Mouse (Mus musculus) megakaryocyte-erythroid progenitor cell, adult 5-6 weeks (primary cell): ENCODE measurements around the gene Cdc45. TPM values are rescaled to one million over a fixed set of nuclear protein-coding genes. Genes with fewer than 3 reads are reported as not detected.
"Not testable (repeated sequence)": the region's sequence is repeated elsewhere in the genome, so short reads cannot be mapped to it uniquely, and the experiment has no call there.

Source experiments
- ATAC-seq: replicated peaks from 2 replicates; pipeline ENCODE4 v1.8.0; 2016; ENCODE audit warnings: mild to moderate bottlenecking, inconsistent platforms; ENCODE audit not compliant: severe bottlenecking, poor library complexity, low FRiP score, low TSS enrichment
- total RNA-seq, 2 experiments: library from RNA; stranded (forward) in 1 of 2; stranded (reverse) in 1 of 2; fragments of 200-1000, 215-1000 nt in 1 of 2; fragments of >200 nt in 1 of 2; fragmentation: Nextera tagmentation in 1 of 2; gene quantifications; 2 replicates each; pipeline ENCODE4 v1.2.3; 2014 to 2017

Gene Cdc45
- total RNA-seq (2014; fragmentation: Nextera tagmentation) (63.3 and 67.3 TPM in 2 replicates), total RNA-seq (2017) (58.1 and 69.0 TPM in 2 replicates)

DNA sequence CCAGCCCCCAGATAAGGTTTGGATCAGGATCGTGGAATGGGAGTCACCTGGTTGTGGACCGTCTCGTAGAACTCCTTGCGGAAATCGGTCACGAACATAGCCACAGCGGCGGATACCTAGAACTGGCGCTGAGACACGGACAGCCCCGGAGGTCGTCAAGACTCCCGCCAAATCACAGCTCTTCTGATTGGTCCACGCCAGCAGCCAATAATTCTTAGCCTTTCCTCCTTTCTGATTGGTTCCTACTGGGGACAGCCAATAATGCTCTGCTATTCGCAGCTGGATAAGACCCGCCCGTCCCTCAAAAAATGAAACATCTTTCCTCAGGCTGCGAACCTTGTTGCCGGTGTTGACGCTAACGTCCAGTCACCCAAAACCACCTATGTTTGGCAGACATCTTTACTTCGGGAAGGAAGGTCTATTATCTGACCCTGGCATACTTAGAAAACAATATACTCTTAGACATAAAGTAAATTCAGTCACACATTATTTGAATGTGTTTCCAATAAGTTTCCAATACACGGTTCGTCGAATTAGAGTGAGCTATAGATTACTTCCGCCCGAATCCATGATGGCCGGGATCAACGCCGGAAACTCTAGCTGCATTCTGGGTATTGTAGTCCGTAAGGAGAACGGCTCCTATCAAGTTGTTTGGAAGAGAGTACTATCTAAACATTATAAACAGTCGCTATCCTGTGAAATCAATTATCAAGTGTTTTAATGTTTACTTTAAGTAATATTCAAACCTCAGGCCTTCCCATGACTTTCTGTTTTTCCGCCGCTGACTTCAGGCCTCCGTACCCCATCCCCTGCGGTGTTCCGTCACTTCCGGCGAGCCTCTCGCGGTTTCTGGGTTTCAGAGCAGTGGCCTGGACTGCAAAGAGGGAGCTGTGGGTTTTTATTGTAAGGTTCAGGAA, at the start of gene Cdc45, which contains the start of gene Ufd1:
TSS of gene Cdc45 (minus strand) at position 520 of the 917 bp plus-strand sequence.
TSS of gene Ufd1 (plus strand) at position 312 of the 917 bp plus-strand sequence.
- ATAC-seq = peak; percentile 94

DNA sequence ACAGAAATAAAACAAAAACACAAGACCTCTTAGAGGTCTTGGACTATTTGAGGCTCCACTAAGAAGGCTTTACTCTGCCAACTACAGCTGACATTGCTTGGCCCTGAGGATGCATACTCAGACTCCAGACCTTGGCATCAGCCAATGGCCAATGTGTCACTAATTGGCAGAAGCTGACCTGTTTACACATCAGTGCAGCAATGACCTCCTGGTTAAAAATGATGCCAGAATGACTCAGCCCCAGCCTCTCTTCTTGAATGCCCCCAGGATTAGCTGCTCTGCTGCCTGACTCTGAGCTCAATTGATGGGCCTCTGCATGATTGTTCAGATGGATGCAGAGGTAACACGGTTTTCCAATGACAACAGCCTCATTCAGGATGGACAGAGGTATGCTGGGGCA, 48.4 kb upstream of the Cdc45 start:
- no peak for ATAC-seq

- ATAC-seq = peak; percentile 63
Observed at GRCm38 (mm10) chr16:18858551-18858950, 46.8 kb upstream of the Cdc45 start.

GRCm38 (mm10) chr16:18849521-18850190, 37.9 kb upstream of the Cdc45 start:
- ATAC-seq = not testable (repeated sequence)

DNA sequence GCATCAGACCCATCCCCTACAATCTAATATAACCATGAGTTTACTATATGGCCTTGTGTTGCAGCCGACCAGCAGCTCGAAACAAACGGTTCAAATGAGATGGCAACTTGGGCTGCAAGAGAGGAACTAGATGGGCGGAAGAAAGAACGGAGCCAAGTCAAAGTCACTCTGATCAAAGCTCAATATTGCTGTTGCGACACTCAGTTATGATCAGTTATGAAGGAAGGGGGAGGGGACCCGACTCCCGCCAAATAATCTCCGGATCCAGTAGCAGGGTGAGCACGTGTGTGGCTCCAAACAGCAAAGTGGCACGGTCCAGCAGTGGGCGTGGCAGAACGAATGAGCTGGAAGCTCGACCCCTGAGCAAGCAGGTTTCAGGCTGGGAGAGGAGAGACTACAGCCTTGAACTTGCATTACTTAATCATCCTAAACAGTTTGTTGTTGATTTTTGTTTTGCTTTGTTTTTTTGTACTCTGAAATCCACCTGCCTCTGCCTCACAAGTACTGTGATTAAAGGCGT, 34.6 kb upstream of the Cdc45 start:
- ATAC-seq = no peak

GRCm38 (mm10) chr16:18838346-18838745, 26.6 kb upstream of the Cdc45 start:
- no peak for ATAC-seq

DNA sequence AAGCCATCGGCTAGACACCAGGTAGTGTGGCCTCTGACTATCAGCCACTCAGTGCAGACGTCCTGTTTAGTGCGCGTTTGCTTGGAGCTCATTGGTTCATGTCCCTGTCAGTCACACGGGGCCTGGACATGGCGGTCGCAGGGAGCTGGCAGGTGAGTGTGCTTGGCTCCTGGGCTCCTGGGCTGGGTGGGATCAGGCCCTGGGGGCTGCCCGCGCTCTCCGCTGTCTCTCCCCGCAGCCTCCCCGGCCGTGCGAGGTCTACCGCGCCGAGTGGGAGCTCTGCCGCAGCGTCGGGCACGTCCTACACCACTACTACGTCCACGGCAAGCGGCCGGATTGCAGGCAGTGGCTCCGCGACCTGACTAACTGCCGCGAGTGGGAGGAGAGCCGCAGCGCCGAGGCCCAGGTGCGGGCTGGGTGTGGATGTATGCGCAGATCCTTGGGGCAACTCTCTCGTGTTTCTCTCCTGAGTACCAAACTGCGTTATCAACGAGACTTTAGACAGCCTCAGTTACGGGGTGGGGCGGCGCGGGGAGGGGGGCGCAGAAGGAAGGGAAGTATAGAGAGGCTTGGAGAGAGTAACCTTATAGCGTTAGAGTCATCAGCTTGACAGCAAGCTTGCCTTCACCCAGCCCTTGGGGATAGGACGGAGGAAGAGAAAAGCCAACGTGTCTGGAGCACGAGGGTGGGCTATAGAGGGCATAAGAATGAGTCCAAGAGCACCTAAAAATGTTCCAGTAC, 24.9 kb upstream of the Cdc45 start, which contains the start of the genes 2510002D24Rik and Gm28539:
TSS of gene 2510002D24Rik (plus strand) at position 111 of the 741 bp plus-strand sequence.
TSS of gene Gm28539 (plus strand) at position 117 of the 741 bp plus-strand sequence.
- peak; percentile 97 for ATAC-seq

- no peak; the same call in 1 of the 2 replicates for ATAC-seq
Observed at GRCm38 (mm10) chr16:18836073-18836467, 24.3 kb upstream of the Cdc45 start.

DNA sequence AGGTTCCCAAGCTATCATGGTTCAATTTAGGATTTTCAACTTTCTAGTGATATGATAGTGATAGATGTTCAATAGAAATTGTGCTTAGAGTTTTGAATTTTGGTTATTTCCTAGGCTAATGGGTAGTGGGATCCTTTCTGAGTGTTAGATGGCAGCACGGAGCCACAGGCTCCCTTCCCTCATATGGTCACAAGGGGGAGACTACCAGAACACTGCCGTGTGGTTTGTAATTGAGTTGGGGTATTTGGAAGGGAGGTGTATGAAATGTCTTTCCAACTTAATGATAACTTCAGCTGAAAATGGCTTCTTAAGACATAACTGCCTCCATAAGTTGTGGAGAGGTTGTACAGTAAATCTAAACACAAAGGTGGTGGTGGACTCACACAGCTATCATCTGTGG, 21.7 kb upstream of the Cdc45 start:
- ATAC-seq = no peak

- ATAC-seq = no peak
Observed at GRCm38 (mm10) chr16:18829102-18829501, 17.3 kb upstream of the Cdc45 start.

DNA sequence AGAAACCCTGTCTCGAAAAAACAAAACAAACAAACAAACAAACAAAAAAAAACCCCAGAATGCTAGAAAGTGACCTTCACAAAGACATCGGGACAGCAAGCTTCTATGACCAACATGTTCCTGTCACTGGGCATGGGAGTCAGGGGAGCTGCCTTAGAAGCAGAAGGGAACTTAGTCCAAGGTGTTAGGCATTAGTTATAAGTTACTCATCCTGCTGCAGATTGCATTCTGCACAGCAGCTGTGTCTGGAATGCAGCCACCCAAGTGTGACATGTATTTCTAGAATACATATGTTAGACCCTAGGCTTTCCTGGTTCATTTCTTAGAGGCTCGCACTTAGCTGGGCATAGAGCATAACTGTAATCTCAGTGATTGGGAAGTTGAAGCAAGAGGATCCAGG, 16.8 kb upstream of the Cdc45 start:
- ATAC-seq = no peak

DNA sequence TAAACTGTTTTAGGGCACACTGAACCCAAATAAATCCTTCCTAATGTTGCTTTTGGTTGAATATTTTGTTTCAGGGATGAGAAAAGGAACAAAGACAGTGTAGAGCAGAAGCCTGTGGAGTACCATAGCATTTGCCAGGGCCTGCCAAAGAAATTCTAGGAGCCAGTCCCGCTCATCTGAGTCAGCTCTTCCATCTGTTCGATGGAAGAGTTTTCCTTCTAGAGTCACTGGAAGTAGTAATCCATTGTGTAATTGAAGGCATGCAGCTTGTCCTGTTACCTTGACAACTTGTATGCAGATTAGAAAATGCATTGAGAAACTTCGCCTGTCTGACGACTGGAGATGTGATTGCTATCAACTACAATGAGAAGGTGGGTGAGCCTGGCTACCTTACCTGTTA, 11.1 kb upstream of the Cdc45 start:
- no peak for ATAC-seq

- ATAC-seq = peak; percentile 90
Observed at GRCm38 (mm10) chr16:18822356-18822755, 10.6 kb upstream of the Cdc45 start.

DNA sequence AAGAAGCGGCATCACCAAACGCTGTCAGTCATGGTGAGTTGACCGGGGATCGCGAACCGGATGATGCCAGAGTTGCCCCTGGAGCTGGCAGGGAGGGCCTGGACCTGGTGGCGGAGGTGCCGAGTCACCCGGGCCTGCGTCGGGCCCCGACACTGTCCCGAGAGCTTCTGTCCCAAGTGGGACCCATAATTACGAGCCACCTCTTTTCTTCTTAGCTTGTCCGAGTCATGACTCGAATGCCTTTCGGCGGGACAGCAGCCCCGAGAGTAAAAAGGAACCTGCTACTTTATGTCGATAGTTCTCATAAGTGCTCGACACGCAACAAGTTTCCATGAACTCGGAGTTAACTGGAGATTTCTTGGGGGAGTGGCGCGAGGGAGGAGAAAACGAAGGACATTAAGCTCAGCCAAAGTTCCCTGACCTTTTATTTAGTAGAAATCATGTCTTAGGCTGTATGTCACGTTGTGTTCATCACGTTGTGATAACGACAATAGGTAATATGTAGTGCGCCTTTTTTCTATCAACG, 661 bp upstream of the Cdc45 start:
- ATAC-seq = no peak

GRCm38 (mm10) chr16:18811032-18811431, 755 bp downstream of the Cdc45 start:
- ATAC-seq = peak; percentile 51

DNA sequence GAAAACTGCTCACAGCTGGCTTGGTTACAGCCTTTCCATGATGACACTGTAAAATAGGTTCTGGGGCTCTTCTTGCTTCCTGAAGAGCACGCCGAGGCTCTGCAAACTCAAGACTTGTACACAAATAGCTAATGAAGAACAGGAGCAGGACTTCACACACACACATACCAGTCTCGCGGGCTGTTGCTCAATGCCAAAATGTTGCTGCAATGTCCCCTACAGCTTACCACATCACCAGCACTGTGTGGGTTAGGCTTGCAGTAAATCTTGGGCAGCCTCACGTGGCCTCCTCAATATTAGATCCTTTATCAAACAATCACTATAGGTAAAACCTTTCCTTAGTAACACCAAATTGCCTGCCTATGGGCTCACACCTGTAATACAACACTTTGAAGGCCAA, 2.8 kb downstream of the Cdc45 start:
- no peak for ATAC-seq

- ATAC-seq = no peak
Observed at GRCm38 (mm10) chr16:18805746-18806145, 6.0 kb downstream of the Cdc45 start.

DNA sequence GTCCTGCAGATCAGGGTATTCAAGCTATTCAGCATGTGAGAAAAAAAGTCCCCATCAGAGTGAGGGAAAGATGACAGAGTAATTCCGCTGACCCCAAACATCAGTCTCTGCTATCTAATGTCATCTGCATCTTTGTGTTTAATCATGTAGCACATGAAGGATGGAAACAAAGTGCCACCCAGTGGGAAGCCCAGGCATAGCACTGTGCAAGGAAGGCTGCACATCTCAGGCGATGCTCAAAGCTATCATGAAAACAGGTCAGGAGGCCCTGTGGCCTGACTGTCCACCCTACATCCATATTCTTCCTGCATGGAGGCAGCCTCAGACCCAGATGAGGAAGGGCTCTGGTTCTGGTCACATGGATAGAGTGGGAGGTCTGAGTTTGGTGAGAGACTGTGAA, 12.9 kb downstream of the Cdc45 start:
- 0 out of 2 replicates have a peak, but pooled peaks have one; percentile 49 for ATAC-seq

- no peak for ATAC-seq
Observed at GRCm38 (mm10) chr16:18798151-18798550, 13.6 kb downstream of the Cdc45 start.
